Mouse (Mus musculus): ENCODE measurements around the gene Aes. TPM values are rescaled to one million over a fixed set of nuclear protein-coding genes. Genes with fewer than 3 reads are reported as not detected.

Aes gene
- polyA plus RNA-seq, 2 experiments: 134 to 139 TPM

DNA sequence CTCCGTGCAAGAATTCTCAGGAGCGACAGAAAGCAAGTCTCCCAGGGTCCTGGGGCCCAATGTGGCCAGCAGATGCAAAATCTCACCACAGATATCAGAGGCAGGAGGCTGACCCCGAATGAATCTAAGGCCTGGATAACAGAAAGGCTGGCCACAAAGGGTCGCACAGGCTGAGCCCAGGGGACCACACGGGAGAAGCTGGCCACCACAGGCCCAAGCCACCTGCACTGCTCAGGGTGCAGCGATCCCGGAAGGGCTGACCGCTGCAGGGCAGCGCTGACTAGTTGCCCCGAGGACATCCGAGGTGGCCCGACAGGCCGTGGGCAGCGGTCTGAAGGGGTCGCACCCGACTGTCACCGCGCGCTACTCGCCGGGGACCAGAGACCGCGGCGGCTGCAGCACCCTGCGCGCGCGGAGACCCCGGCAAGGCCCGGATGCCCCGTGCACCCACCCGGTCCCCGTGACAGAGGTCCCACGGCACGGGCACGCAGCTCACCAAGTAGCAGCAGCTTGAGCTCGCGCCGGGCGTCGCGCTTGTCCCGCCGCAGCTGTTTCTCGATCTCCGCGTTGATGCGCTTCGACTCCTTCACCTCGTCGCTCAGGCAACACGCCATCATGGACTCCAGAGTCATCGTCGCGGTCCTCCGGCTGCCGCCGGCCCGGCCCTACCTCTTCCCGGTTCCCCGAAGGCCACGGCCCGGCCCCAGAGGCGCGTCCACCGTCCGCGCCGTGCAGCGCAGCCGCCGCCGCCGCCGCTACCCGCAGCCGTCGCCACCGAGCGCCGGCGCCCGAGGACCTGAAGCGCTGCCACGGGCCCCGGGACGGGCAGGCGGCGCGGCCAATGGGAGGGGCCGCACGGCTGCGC is 14.8 kb upstream of the Aes start:
- peak overlapping the region; percentile 88 for H3K4me2 ChIP-seq (ENCODE audit: low read depth)
- no peaks in the 10 kb centered on the region for H3K27me3 ChIP-seq (ENCODE audit: control insufficient read depth, insufficient read depth, low read length)
- no peak for TF ChIP-seq CTCF (IDR thresholded peaks at IDR 0.05; ENCODE audit: low read depth)
- no peak for TF ChIP-seq EP300 (IDR thresholded peaks at IDR 0.05; ENCODE audit: low read depth)
- DNase-seq (ENCODE audit: low read depth in 3 of 3, low spot score in 3 of 3) (no peak), ATAC-seq (ENCODE audit: insufficient read depth) (peak; percentile 19; the same call in 1 of the 2 replicates)
- no peaks in the 10 kb centered on the region for H3K36me3 ChIP-seq (replicated peaks; ENCODE audit: control insufficient read depth, insufficient read depth, low read depth)
- H3K4me3 ChIP-seq (ENCODE audit: insufficient read depth in 1 of 2, low read depth in 2 of 2, low read length in 2 of 2): peak overlapping the region; percentile 71 to 78
- H3K4me1 ChIP-seq (replicated peaks; ENCODE audit: control insufficient read depth in 2 of 2, insufficient read depth in 2 of 2, low read length in 1 of 2): peaks cover 17 to 34% of the 10 kb centered on the region in 2 experiments
- H3K9ac ChIP-seq (replicated peaks): peak overlapping the region; percentile 74
- no peaks in the 10 kb centered on the region for H3K9me3 ChIP-seq (ENCODE audit: control insufficient read depth, low read length)
- under 1% methylated on average over 88 of the region's 93 CpGs for WGBS (ENCODE audit: insufficient replicate concordance)
- peak overlapping the region; percentile 46 for H3K27ac ChIP-seq

DNA sequence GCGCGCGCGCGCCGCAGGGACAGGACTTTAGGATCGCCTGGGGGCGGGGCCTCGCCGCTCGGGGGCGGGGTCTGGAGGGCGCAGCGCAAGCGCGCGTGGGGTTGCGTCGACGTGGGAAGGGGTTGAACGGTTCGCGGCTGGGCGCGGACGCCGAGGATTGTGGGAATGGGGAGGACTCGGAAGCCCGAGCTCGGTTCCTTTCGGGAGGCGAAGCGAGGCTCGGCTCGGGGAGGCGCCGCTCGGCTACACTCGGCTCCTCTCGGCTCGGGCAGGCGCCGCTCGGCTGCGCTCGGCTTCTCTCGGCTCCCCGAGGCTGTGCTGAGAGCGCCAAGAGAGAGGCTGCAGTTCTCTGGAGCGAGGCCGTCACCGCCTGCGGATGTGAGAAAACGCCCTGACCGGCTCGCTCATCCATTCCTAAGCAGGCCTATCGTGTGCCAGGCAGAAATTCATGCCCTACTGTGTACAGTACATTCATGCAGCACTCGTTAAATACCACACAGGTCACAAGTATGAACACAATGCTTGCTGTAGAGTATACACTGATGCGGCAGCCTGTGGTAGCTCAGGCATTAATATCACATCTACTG is 14.0 kb upstream of the Aes start, which contains the start of gene Gna11:
Gna11 (minus strand) TSS at position 30 of the 587 bp plus-strand sequence.
- 1% methylated on average over 59 of the region's 59 CpGs for whole genome bisulfite sequencing (ENCODE audit: insufficient replicate concordance)
- DNase-seq (ENCODE audit: low read depth in 3 of 3, low spot score in 3 of 3): peak; percentile 93 to 94 (median 94)
- no peaks in the 10 kb centered on the region for H3K36me3 ChIP-seq (replicated peaks; ENCODE audit: control insufficient read depth, insufficient read depth, low read depth)
- ATAC-seq (ENCODE audit: insufficient read depth): peak; percentile 89
- H3K9ac ChIP-seq (replicated peaks): peak within 1 kb of the TSS; percentile 75
- H3K27me3 ChIP-seq (ENCODE audit: control insufficient read depth, insufficient read depth, low read length): no peaks in the 10 kb centered on the region
- H3K4me1 ChIP-seq (replicated peaks; ENCODE audit: control insufficient read depth in 2 of 2, insufficient read depth in 2 of 2, low read length in 1 of 2): peaks cover 17 to 34% of the 10 kb centered on the region in 2 experiments
- H3K4me3 ChIP-seq (ENCODE audit: insufficient read depth in 1 of 2, low read depth in 2 of 2, low read length in 2 of 2): peak within 1 kb of the TSS; percentile 71 to 78
- peak within 1 kb of the TSS; percentile 88 for H3K4me2 ChIP-seq (ENCODE audit: low read depth)
- H3K27ac ChIP-seq: peak within 1 kb of the TSS; percentile 91
- TF ChIP-seq CTCF (IDR thresholded peaks at IDR 0.05; ENCODE audit: low read depth): no peak
- TF ChIP-seq EP300 (IDR thresholded peaks at IDR 0.05; ENCODE audit: low read depth): no peak
- H3K9me3 ChIP-seq (ENCODE audit: control insufficient read depth, low read length): no peaks in the 10 kb centered on the region

DNA sequence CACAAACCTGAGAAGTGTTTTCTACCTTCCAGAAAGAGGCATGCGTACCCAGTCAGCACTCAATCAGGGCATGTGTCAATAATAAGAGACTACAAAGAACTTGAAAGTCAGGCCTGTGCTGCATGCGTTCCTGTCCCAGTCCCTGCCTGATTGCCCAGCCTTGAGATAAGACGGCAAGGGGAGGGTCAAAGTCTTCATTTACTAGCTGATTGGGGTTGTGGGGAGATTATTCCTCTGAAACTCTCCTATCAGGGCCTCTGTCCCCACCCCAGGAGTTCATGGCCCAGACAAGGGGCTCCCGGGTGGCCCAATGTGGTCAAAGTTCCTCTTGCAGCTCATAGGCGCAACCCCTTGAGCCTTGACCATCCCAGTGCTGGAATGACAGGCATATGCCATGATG is 13.0 kb upstream of the Aes start:
- Histone ChIP-seq H3K27me3 (ENCODE audit: control insufficient read depth, insufficient read depth, low read length) (no peaks in the 10 kb centered on the region), H3K4me1 (replicated peaks; ENCODE audit: control insufficient read depth in 2 of 2, insufficient read depth in 2 of 2, low read length in 1 of 2) (peaks cover 17 to 35% of the 10 kb centered on the region in 2 experiments)

DNA sequence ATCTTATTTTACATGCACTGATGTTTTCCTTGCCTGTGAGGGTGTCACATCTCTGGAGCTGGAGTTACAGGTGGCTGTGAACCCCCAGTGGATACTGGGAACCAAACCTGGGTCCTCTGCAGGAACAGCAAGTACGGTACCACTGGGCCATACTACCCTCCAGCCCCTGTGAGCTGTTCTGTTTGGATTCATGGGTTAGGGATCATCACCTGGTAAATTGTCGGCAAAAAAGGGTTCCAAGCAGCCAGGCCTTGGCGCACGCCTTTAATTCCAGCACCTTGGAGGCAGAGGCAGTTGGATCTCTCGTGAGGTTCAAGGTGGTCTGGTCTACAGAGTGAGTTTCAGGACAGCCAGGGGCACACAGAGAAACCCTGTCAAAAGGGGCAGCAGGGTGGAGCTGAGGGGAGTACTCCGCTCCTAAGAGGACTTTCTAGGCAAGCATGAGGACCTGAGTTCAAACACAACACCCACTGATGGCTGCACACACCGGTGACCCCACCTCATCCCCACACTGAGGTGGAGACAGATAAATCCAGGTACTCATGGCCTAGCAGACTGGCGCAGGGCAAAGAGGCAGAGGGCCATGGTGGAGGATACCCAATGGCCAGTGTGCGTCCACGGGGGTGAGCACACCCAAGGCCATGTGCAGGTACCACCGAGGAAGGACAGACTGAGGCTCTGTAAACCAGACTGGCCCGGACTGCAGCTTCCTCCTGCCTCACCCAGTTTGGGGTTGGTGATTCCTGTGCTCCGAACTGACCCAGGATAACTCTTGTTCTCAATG is 12.3 kb upstream of the Aes start:
- Histone ChIP-seq H3K9me3 (ENCODE audit: control insufficient read depth, low read length) (no peaks in the 10 kb centered on the region), H3K4me1 (replicated peaks; ENCODE audit: control insufficient read depth in 2 of 2, insufficient read depth in 2 of 2, low read length in 1 of 2) (peaks cover 19 to 38% of the 10 kb centered on the region in 2 experiments), H3K36me3 (replicated peaks; ENCODE audit: control insufficient read depth, insufficient read depth, low read depth) (no peaks in the 10 kb centered on the region), H3K9ac (replicated peaks) (peak overlapping the region; percentile 24; the same call in 1 of the 2 replicates), H3K27me3 (ENCODE audit: control insufficient read depth, insufficient read depth, low read length) (no peaks in the 10 kb centered on the region), H3K4me2 (ENCODE audit: low read depth) (peak overlapping the region; percentile 88; the same call in 1 of the 2 replicates), H3K4me3 (ENCODE audit: insufficient read depth in 1 of 2, low read depth in 2 of 2, low read length in 2 of 2) (no peak overlapping the region), H3K27ac (peak overlapping the region; percentile 69)
- WGBS (ENCODE audit: insufficient replicate concordance): 76% methylated on average over 13 of the region's 13 CpGs
- ATAC-seq (ENCODE audit: insufficient read depth) (no peak), DNase-seq (ENCODE audit: low read depth in 3 of 3, low spot score in 3 of 3) (no peak)
- TF ChIP-seq EP300 (IDR thresholded peaks at IDR 0.05; ENCODE audit: low read depth) (no peak), CTCF (IDR thresholded peaks at IDR 0.05; ENCODE audit: low read depth) (no peak)

More for the DNA sequence above, 13.0 kb upstream of the Aes start:
- H3K4me3 ChIP-seq (ENCODE audit: insufficient read depth in 1 of 2, low read depth in 2 of 2, low read length in 2 of 2): peak overlapping the region; percentile 4 to 27; a peak in 2 of 4 replicates
- peak overlapping the region; percentile 88 for H3K4me2 ChIP-seq (ENCODE audit: low read depth)
- ATAC-seq (ENCODE audit: insufficient read depth): peak; percentile 21
- no peaks in the 10 kb centered on the region for H3K36me3 ChIP-seq (replicated peaks; ENCODE audit: control insufficient read depth, insufficient read depth, low read depth)
- DNase-seq (ENCODE audit: low read depth in 3 of 3, low spot score in 3 of 3): peak in 2 of 3 experiments; percentile 50 to 60
- 9% methylated on average over 5 of the region's 5 CpGs for WGBS (ENCODE audit: insufficient replicate concordance)
- H3K9ac ChIP-seq (replicated peaks): peak overlapping the region; percentile 24
- no peak for TF ChIP-seq CTCF (IDR thresholded peaks at IDR 0.05; ENCODE audit: low read depth)
- no peak for TF ChIP-seq EP300 (IDR thresholded peaks at IDR 0.05; ENCODE audit: low read depth)
- no peaks in the 10 kb centered on the region for H3K9me3 ChIP-seq (ENCODE audit: control insufficient read depth, low read length)
- peak overlapping the region; percentile 69 for H3K27ac ChIP-seq
